Mouse (Mus musculus): ENCODE measurements around the gene Cd22. TPM values are rescaled to one million over a fixed set of nuclear protein-coding genes. Genes with fewer than 3 reads are reported as not detected.
"Not testable (repeated sequence)": the region's sequence is repeated elsewhere in the genome, so short reads cannot be mapped to it uniquely, and the experiment has no call there.

Cd22 gene
- total RNA-seq, 2 experiments from 2014 or later, result not detected

GRCm38 (mm10) chr7:30878950-30879349, 1.2 kb downstream of the Cd22 start:
- DNase-seq (ENCODE audit: low spot score in 2 of 2), result no peak
- intact Hi-C loops (cut with DNase I), result no loop called here

GRCm38 (mm10) chr7:30873083-30873482, 7.1 kb downstream of the Cd22 start:
- intact Hi-C loops (cut with DNase I), result no loop called here
- peak; percentile 63 to 77 for DNase-seq (ENCODE audit: low spot score in 2 of 2)

GRCm38 (mm10) chr7:30863386-30863785, 16.8 kb downstream of the Cd22 start:
- intact Hi-C loops (cut with DNase I), result no loop called here
- no peak for DNase-seq (ENCODE audit: low spot score in 2 of 2)

- intact Hi-C loops (cut with DNase I), result no loop called here
- DNase-seq (ENCODE audit: low spot score in 2 of 2), result no peak
Measured at GRCm38 (mm10) chr7:30861464-30861863, 18.7 kb downstream of the Cd22 start, which contains the start of gene Ffar1. TSS of gene Ffar1 (minus strand) at chr7:30861564.

GRCm38 (mm10) chr7:30859635-30860402, 20.3 kb downstream of the Cd22 start:
- intact Hi-C loops (cut with DNase I), result loop anchor here (5.0 to 10.0 kb wide), 4 partner anchors 48 to 245 kb away; partner anchors contain the start of gene Upk1a
- DNase-seq (ENCODE audit: low spot score in 2 of 2), result peak; percentile 70 to 80

GRCm38 (mm10) chr7:30859290-30859634, 20.9 kb downstream of the Cd22 start:
- DNase-seq (ENCODE audit: low spot score in 2 of 2), result peak; percentile 85 to 86
- intact Hi-C loops (cut with DNase I), result loop anchor here (5.0 to 10.0 kb wide), 4 partner anchors 47 to 244 kb away; partner anchors contain the start of gene Upk1a

GRCm38 (mm10) chr7:30857746-30858145, 22.4 kb downstream of the Cd22 start:
- intact Hi-C loops (cut with DNase I), result loop anchor here (5.0 to 10.0 kb wide), 4 partner anchors 45 to 243 kb away; partner anchors contain the start of gene Upk1a
- DNase-seq (ENCODE audit: low spot score in 2 of 2), result no peak

- intact Hi-C loops (cut with DNase I), result loop anchor here (5.0 to 10.0 kb wide), 4 partner anchors 44 to 241 kb away; partner anchors contain the start of gene Upk1a
- no peak for DNase-seq (ENCODE audit: low spot score in 2 of 2)
Measured at GRCm38 (mm10) chr7:30856078-30856477, 24.1 kb downstream of the Cd22 start, which contains the start of gene Ffar3. TSS of gene Ffar3 (minus strand) at chr7:30856178.

- intact Hi-C loops (cut with DNase I), result loop anchor here (10.0 kb wide), 2 partner anchors 57 to 237 kb away; partner anchors contain the start of gene Upk1a
- DNase-seq (ENCODE audit: low spot score in 2 of 2), result peak in 1 of 2 experiments; percentile 18
Measured at GRCm38 (mm10) chr7:30851421-30851820, 28.7 kb downstream of the Cd22 start.

GRCm38 (mm10) chr7:30847934-30848333, 32.2 kb downstream of the Cd22 start:
- no peak for DNase-seq (ENCODE audit: low spot score in 2 of 2)
- intact Hi-C loops (cut with DNase I), result no loop called here

GRCm38 (mm10) chr7:30847386-30847785, 32.8 kb downstream of the Cd22 start:
- intact Hi-C loops (cut with DNase I), result no loop called here
- DNase-seq (ENCODE audit: low spot score in 2 of 2), result no peak

GRCm38 (mm10) chr7:30846505-30847053, 33.6 kb downstream of the Cd22 start:
- intact Hi-C loops (cut with DNase I), result no loop called here
- DNase-seq (ENCODE audit: low spot score in 2 of 2), result no peak

GRCm38 (mm10) chr7:30844676-30845297, 35.4 kb downstream of the Cd22 start:
- intact Hi-C loops (cut with DNase I), result no loop called here
- no peak for DNase-seq (ENCODE audit: low spot score in 2 of 2)

- no peak for DNase-seq (ENCODE audit: low spot score in 2 of 2)
- intact Hi-C loops (cut with DNase I), result no loop called here
Measured at GRCm38 (mm10) chr7:30842092-30842491, 38.0 kb downstream of the Cd22 start.

- no peak for DNase-seq (ENCODE audit: low spot score in 2 of 2)
- intact Hi-C loops (cut with DNase I), result no loop called here
Measured at GRCm38 (mm10) chr7:30841379-30841778, 38.8 kb downstream of the Cd22 start.

GRCm38 (mm10) chr7:30840306-30840705, 39.8 kb downstream of the Cd22 start:
- intact Hi-C loops (cut with DNase I), result no loop called here
- no peak for DNase-seq (ENCODE audit: low spot score in 2 of 2)

- intact Hi-C loops (cut with DNase I), result no loop called here
- DNase-seq (ENCODE audit: low spot score in 2 of 2), result no peak
Measured at GRCm38 (mm10) chr7:30837277-30837676, 42.9 kb downstream of the Cd22 start.

- DNase-seq (ENCODE audit: low spot score in 2 of 2); intact Hi-C loops (cut with DNase I): not testable (repeated sequence)
Measured at GRCm38 (mm10) chr7:30832684-30833083, 47.5 kb downstream of the Cd22 start.

GRCm38 (mm10) chr7:30832261-30832660, 47.9 kb downstream of the Cd22 start:
- no peak for DNase-seq (ENCODE audit: low spot score in 2 of 2)
- intact Hi-C loops (cut with DNase I), result no loop called here

- DNase-seq (ENCODE audit: low spot score in 2 of 2), result no peak
- intact Hi-C loops (cut with DNase I), result no loop called here
Measured at GRCm38 (mm10) chr7:30829428-30829827, 50.7 kb downstream of the Cd22 start.
